Mouse (Mus musculus): ENCODE data around the gene Abca4.

DNA sequence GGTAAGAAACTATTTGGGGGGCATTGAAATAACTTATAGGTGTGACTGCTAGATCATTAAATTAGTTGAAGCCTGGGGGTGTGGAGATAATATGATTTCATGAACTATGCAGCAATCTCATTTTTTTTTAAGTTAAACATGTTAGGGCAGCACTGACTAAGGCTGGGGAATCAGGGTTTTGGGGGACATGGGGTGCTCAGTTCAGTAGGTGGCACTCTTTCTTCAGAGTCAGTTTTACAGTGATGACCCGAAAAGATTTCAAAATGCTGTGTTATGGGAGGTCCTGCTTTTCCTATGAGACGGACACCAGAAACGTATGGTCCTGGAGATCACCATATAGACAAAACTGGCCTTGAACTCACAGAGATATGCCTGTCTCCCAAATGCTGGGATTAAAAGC, 99.2 kb downstream of the Abca4 start:
- TF ChIP-seq CTCF (conservative IDR thresholded peaks at IDR 0.05; ENCODE audit: insufficient read depth, insufficient read length, low read depth, low read length) (no peak), POLR2A (IDR thresholded peaks at IDR 0.05; ENCODE audit: low read depth, low read length) (no peak)
